Mouse (Mus musculus): ENCODE results near the gene Slc25a54.

GRCm38 (mm10) chr3:109134036-109134435 is 53.8 kb downstream of the Slc25a54 start:
- no peak for TF ChIP-seq CTCF (IDR thresholded peaks at IDR 0.05; ENCODE audit: extremely low read depth, insufficient read length, insufficient replicate concordance, low read depth, low read length)
- TF ChIP-seq POLR2A (IDR thresholded peaks at IDR 0.05; ENCODE audit: low read depth, low read length): no peak

Data from small intestine, adult 2 months (tissue).